Mouse (Mus musculus) heart, embryonic 10.5 days (tissue): ENCODE results near the gene AA467197. TPM values are rescaled to one million over a fixed set of nuclear protein-coding genes. Genes with fewer than 3 reads are reported as not detected.

Source experiments
- DNase-seq: peaks from one replicate; pipeline ENCODE4 v3.0.0-alpha.2; 2017; ENCODE audit warnings: low spot score
- H3K27ac ChIP-seq: fragments of 300-500 bp; sonication (generic); 2 replicates; pipeline ENCODE4 v1.5.1; 2016; ENCODE audit warnings: mild to moderate bottlenecking
- H3K27me3 ChIP-seq: fragments of 300-500 bp; sonication (generic); 2 replicates; pipeline ENCODE4 v1.6.1; 2016; ENCODE audit warnings: mild to moderate bottlenecking; ENCODE audit not compliant: poor library complexity, insufficient read depth, severe bottlenecking
- H3K36me3 ChIP-seq: fragments of 300-500 bp; sonication (generic); 2 replicates; pipeline ENCODE4 v1.6.1; 2016; ENCODE audit warnings: mild to moderate bottlenecking, moderate library complexity
- H3K4me1 ChIP-seq: fragments of 300-500 bp; sonication (generic); 2 replicates; pipeline ENCODE4 v1.6.1; 2016; ENCODE audit warnings: mild to moderate bottlenecking
- H3K4me3 ChIP-seq: fragments of 300-500 bp; sonication (generic); 2 replicates; pipeline ENCODE4 v1.5.1; 2016; ENCODE audit warnings: mild to moderate bottlenecking, moderate library complexity
- H3K9me3 ChIP-seq: fragments of 300-500 bp; sonication (generic); 2 replicates; pipeline ENCODE4 v1.6.1; 2016; ENCODE audit warnings: mild to moderate bottlenecking, moderate library complexity
- WGBS: fragments of 180-500 bp; shearing (Covaris S2); methylation state at CpG from one replicate; pipeline ENCODE4 v1.1.7; 2016; 5-methylcytosine and 5-hydroxymethylcytosine counted together
- microRNA counts: library from miRNA; unstranded; fragments of <30 nt; microRNA quantifications from one replicate; lab custom pipeline; 2017
- microRNA-seq: library from miRNA; unstranded; fragments of <30 nt; microRNA quantifications from one replicate; pipeline ENCODE4, GENCODE M21; 2017
- polyA plus RNA-seq: library from polyadenylated mRNA; unstranded; fragments of >200 nt; fragmentation: Nextera tagmentation; extraction: Ambion mirVana; gene quantifications from 2 replicates; pipeline ENCODE4 v1.2.1, GENCODE M21; 2016

AA467197 gene
- polyA plus RNA-seq, 1 experiment from 2014 or later, result not detected

DNA sequence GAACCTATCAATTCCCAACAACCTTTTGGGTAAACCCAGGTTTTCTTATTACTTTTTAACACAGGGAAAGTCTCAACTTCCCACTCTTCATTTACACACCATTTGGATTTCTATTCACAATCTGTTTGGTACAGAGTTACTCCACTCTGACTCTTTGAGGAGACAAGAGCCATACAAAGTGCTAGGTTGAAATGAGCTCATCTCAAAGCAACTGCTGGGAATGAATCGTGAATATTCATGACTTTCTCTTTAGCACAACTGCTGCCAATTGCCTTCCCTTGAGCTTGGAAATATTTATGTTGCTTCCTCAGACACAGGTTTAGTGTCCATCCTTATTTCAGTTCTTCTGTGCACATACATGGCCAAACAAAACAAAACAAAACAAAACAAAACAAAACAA is 46.9 kb downstream of the AA467197 start:
- H3K36me3 ChIP-seq, result peaks cover 5% of the 10 kb centered on the region; the same call in 1 of the 2 replicates
- no peak overlapping the region for H3K27ac ChIP-seq
- 78% methylated on average over 1 of the region's 1 CpGs for WGBS
- DNase-seq, result no peak
- H3K4me1 ChIP-seq, result no peaks in the 10 kb centered on the region
- H3K9me3 ChIP-seq, result peaks cover 12% of the 10 kb centered on the region
- H3K27me3 ChIP-seq, result no peaks in the 10 kb centered on the region
- H3K4me3 ChIP-seq, result no peak overlapping the region

DNA sequence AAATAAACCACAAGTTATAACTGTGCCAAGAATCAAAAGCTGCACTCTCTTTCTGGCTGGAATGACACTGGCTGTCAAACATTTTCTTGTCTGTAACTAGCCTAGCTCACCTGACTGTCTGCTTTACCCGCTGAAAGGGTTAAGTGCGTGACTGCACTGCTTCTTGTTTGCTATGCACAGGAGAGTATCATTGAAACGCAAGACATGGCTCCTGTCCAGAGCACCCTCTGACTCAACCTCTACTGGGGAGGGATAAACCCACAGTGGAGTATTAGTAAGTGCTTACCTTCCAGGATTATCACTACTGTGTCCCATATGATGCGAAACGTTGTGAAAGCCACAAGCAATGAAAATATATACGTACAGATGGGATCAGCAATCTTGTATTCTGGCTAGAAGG is 49.9 kb downstream of the AA467197 start:
- H3K4me3 ChIP-seq, result no peak overlapping the region
- no peak for DNase-seq
- no peak overlapping the region for H3K27ac ChIP-seq
- peaks cover 5% of the 10 kb centered on the region; the same call in 1 of the 2 replicates for H3K36me3 ChIP-seq
- 78% methylated on average over 6 of the region's 6 CpGs for WGBS
- H3K27me3 ChIP-seq, result no peaks in the 10 kb centered on the region
- H3K9me3 ChIP-seq, result peaks cover 6% of the 10 kb centered on the region
- no peaks in the 10 kb centered on the region for H3K4me1 ChIP-seq

MicroRNAs within 50 kb of the gene (microRNA counts, 519-probe panel; counts per million panel counts)
- not detected for microRNA mmu-miR-147 (lab: Ali Mortazavi, UCI)

Small RNA genes lying within 50 kb of the gene (microRNA-seq; reads per million reads assigned to microRNA genes)
- gene Mir147, result 3.8 reads per million, percentile 10 among the genes with 10 or more reads in this experiment

Other genes with a start within 250 kb of the AA467197 start
- 0.10 and 0.26 TPM in 2 replicates for gene Slc28a2, start 210.5 kb upstream of the AA467197 start, polyA plus RNA-seq
- not detected in 2 replicates for gene Gm14085, start 152.0 kb upstream of the AA467197 start, polyA plus RNA-seq
- gene Gatm, start 25.7 kb upstream of the AA467197 start, polyA plus RNA-seq, result 19.3 and 30.1 TPM in 2 replicates
- gene Slc30a4, start 65.7 kb downstream of the AA467197 start, polyA plus RNA-seq, result 5.4 and 5.9 TPM in 2 replicates
- gene Bloc1s6, start 101.5 kb downstream of the AA467197 start, polyA plus RNA-seq, result 41.2 and 48.6 TPM in 2 replicates
- gene Sqor, start 128.3 kb downstream of the AA467197 start, polyA plus RNA-seq, result 2.3 and 2.5 TPM in 2 replicates